Mouse (Mus musculus): ENCODE measurements around the gene Ptma.
"Not testable (repeated sequence)": the region's sequence is repeated elsewhere in the genome, so short reads cannot be mapped to it uniquely, and the experiment has no call there.

The Ptma gene

DNA sequence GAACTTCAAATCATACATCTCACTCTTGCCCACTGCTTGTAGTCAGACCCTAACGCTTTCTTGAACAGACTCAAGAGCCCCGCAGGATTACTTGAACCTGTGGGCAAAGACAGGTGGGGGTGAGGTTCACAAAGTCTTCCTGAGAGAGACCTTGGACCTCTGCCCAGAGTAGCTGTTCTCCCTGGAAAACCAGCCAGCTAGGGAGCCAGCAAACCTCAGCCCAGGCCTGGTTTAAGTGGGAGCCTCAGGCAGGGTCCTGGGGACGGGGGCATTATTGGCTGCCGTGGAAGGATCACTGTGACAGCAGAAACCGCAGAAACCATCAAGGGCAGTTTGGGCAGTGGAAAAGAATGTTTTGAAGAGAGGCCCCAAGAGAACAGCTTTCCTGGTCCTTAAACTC, 29.2 kb upstream of the Ptma start:
- DNase-seq = peak; percentile 88 to 89

DNA sequence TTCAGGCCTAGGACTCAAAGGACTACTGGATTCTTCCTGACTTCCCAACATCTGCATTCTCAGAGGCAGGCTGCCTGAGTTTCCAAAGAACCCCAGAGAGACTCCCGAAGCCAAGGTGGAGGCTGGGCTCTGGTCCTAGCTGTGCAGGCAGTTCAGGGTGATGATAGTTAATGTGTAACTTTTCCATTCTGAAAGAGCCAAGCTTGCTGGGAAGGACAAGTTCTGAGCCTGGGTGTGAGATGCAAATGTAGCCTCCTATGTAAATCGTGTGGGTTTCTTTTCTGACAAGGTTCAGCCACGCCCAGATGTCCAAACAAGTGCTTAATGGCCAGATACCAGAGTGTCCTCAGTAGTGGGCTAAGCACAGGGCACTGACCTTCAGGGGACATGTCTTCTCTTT, 28.5 kb upstream of the Ptma start:
- DNase-seq = peak; percentile 79 to 91

DNA sequence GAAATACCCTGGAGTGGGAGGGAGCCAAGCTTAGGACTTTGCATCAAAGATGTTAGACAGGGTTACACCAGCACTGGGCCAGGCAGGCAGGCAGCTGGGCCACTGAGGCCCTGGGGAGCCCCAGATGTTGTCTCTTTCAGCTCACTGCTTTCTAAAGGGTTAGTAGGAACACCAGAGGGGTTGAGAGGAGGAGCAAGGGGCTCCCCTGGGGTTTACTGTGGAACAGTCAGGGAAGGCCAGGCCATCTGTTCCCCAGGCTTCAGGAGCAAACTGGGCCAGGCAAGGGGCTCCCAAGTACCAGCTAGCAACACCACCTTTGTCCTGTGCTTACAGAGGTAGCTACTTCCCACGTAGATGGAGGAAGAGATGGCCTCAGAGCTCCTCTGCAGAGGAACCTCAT, 27.9 kb upstream of the Ptma start:
- DNase-seq = no peak

DNA sequence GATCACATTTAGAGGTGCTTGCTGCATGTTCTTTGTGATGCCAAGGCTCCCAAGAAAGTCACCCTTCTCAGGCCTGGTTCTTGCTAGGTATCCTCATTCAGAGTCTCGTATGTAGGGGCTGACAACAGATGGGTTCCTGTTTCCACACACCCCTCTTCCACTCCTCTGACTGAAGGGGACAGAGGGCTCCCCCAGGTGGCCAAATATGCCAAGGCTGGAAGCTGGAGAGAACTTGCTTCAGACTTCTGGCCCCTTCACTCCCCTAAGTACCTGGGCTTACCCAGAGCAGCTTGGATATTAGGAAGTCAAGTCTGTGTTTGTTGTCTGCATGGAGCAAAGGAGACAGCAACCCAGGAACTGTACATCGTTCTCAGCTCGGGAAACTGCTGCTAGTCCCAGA, 26.6 kb upstream of the Ptma start:
- peak; percentile 86 to 90 for DNase-seq

DNA sequence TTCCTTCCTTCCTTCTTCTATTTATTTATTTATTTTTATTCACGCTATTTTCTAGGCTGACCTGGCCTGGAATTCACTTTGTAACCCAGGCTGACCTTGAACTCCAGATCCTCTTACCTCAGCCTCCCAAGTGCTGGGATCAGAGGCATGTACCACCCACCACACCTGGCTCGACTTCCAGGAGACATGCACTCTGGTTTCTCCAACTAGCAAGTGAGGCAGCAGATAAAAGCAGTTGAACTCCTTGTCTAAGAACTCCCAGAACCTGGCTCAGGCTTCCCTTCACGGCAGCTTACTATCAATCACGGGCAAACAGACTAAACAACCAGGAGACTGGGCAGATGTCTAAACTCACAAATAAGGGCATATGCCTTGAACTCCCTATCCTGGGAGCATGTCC, 25.8 kb upstream of the Ptma start:
- DNase-seq = no peak

DNA sequence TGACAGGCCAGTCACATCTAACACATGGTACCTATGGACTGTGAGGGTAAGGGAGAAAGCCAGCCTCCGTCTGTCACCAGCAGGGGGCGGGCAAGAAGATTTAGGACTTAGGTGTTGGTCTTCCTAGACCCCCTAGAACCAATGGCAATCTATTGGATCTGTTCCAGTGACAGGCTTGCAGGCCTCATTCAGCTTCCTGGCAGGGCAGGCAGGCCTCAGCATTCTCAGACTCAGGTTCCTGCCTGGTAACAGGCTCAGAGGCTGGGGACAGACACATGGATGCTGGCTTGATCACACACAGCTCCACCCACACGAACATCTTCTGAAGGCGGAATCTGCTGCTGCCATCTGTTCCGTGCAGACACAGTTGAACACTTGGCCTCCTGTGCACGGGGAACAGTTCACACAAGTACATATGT, 25.4 kb upstream of the Ptma start:
- DNase-seq = peak in 1 of 2 experiments; percentile 76

DNA sequence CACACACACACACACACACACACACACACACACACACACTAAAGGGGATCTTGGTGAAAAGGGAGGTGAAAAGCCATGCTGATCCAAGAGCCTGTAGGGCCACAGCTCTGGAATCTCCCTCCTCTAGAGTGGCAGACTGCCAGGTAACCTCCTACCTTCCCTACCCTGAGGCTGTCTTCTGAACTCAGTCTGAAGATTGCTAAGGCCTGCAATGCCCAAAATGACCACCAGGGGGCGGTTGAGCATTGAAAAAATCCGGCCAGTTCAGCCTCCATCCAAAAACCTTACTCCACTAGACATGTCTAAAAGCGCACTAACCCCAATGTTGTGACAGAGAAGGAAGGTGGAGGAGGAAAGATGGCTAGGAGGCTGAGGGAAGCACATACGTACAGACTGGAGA, 25.0 kb upstream of the Ptma start:
- DNase-seq = peak; percentile 94 to 97

DNA sequence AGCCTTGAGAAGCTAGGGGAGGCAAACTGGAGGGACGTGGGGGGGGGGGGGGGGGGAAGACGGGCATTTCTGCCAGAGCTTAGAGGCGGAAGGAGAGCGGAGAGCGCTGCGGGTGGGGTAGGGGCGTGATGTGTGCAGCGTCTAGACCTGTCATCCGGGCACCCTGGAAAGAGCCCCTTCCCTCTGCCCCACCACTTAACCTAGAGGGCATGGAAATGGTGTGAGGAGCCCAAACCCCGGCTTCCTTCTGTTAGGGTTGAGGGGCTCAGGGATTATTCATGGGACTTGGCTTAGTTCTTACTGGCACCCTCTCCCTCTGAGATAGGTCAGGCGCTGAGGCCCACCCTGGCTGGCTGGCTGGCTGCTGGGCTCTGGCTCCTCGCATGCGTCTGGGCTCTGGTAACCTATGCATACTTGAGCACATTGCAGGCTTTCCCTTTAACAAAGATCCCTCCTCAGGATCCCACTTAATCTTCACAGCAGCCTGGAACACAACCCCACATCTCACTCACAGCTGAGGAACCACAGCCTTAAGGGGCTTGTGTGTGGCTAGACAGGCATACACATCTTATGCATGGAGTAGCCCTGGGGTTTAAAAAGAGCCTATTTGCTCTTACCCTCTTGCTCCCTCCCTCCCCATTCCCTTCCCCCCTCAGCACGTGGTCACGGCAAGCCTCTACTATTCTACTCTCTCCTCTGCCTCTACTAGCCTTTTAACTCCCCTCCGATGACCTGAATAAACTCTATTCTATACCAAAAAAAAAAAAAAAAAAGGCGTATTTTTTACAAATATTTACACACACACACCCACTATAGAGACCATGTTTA, 24.1 kb upstream of the Ptma start:
- DNase-seq = peak in 1 of 2 experiments; percentile 39

DNA sequence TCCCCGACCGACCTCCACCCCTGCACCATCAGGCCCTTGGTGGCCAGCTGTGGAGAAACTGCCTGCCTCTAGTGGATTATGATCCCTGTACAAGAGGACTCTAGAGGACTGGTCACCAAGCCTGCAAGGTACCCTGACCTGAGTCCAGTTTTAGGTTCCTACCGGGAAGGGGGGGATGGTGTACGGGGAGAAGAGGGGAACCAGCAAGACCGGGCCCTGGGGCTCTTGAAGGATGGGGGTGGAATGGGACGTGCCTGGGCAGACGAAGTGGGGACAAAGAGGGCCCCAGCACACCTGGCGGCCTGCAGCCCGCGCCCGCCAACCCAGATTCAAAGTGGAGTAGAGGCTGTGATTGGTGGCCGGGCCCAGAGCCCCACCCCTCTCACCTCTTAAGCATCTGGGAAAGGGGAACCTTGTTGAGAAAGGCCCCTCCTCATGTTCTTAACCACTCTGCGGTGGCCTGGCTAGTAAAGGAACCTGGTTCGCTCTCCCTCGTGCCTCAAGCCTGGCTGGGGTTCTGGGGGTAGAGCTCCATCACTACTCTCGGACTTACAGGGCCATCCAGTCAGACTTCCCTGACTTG, 23.3 kb upstream of the Ptma start:
- DNase-seq = peak in 1 of 2 experiments; percentile 59

DNA sequence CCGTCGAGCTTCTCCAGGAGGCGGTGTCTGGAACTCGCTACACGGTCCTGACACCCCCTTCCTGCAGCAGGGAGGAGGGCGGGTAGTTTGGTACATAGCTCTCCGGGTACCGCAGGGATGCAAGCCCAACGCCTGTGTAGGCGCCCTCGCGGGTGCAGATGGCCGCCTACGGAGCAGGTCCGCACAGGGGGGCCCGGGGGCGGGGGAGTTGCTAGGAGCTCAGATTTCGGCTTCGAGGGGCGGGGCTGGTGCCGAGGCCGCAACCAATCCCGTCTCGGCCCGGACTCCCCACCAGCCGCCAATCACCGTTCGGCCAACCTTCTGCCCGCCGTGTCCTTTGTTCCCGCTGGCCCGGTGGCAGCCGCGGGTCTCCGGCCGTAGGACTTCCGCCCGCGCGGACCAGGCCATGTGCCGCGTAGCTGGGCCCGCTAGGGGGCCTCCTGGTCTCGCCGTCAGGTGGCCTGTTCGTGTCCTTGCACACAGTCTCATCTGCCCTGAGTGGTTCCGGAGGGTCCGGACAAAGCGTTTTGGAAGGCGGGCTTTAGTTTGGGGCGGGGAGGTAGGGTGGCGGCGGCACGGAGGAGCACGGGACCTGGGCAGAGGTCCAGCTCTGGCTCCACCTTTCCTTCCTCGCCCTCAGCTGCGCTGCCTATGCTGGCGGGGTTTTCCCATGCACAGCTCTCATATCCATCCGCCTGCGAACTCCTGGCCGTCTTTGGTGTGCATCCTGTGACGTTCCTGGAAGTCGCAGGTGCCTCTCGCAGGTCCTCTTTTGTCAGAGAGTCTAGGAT, 22.4 kb upstream of the Ptma start:
- DNase-seq = peak; percentile 98 to 99

DNA sequence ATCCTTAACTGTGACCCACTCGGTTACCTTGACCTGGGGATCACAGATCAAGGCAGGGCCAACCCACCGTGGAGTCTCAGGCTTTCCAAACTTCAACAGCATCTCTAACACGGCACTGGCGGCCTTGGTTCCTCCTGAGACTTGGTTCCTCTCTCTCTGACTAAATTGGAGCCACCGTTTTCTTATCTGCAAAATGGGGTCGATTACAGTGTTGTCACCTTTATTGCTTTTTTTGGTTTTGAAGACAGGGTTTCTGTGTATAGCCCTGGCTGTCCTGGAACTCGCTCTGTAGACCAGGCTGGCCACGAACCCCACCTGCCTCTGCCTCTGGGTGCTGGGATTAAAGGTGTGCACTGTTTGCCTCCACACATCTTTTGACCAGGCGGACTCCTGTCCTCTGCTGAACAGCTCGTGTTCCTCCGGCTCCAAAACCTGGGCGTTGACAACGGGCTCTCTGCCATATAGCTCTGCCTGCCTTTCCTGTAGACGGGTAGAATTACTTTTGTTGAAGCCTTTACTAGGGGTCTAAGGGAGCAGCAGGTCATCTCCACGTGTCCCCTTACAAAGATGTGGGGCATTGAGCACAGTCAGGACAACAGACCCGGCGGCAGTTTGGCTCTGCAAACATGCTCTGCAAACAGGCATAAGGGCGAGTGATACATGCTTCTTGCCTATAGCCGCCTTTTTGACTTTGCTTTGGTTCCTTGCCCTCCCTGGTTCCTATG, 21.7 kb upstream of the Ptma start:
- DNase-seq = peak in 1 of 2 experiments; percentile 51

DNA sequence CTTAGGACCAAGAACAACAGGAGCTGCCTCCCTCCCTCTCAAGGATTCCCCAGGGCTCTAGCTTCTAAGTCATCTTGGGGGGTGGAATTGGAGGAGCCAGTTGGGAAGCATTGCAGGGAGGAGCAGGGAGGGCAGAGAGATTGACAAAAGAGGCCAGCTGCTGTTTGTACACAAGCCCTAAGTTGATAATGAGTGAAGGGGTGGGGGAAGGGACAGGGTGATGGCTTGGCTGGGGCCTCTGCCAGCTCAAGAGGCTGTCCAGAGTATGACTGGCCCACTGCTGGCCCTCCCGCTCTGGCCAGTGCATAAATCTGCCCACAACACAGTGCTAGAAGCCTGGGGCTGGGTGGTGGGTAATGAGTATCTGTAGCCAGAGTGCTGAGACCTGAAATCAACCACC, 21.1 kb upstream of the Ptma start:
- peak in 1 of 2 experiments; percentile 52 for DNase-seq

DNA sequence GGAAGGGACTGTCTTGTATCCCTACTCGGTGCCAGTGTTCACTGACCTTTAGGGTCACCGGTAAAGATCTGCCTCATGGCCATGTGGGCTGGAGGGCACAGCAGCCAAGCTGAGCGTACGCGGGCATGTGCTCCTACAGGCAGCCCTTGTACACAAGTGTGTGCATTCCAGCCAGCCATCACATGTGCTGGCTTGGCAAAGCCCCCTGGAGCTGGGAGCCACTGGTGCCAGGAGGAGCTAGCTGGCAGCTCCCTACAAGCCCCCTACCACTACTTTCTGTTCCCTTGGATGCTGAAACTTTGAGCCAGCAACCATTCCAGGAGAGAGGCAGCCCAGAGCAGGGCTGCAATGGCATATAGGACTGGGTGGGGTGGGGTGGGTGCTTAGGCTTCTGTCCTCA, 20.1 kb upstream of the Ptma start:
- peak in 1 of 2 experiments; percentile 29 for DNase-seq

DNA sequence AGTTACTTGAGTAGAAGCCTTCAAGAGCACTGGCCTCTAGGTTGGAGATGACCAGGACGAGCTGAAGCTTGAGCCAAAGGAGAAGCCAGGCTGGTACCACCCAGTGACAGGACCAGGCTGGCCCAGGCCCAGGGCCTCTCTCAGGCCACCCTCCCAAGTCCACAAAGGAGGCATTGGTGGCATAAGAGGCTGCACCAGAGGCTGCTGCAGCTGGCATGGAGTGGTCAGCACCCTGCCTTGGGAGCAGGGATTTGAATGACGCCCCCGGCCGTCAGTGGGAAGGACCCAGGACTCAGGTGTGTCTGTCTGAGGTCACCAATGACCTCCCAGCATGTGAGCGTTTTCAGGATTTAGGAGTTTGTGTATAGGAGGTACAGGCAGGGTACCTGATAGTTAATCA, 18.7 kb upstream of the Ptma start:
- peak in 1 of 2 experiments; percentile 24 for DNase-seq

DNA sequence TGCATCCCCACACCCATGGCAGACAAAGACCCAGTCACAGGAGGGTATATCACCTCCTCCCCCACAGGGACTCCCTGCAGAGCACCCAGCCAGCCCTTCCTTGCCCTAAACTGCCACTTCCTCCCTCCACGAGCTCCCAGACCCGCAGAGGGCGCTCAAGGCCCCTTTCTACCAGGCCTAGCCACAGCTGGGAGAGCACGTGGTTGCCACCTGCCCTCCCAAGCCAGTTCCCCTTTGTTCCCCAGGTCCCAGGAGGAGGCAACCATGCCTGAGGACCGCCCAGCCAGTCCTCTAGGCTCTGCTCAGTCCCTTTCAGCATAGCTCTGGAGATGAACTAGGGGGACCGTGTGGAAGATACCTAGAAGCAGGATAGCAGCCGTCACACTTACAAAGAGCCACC, 17.1 kb upstream of the Ptma start:
- DNase-seq = peak; percentile 94 to 95

DNA sequence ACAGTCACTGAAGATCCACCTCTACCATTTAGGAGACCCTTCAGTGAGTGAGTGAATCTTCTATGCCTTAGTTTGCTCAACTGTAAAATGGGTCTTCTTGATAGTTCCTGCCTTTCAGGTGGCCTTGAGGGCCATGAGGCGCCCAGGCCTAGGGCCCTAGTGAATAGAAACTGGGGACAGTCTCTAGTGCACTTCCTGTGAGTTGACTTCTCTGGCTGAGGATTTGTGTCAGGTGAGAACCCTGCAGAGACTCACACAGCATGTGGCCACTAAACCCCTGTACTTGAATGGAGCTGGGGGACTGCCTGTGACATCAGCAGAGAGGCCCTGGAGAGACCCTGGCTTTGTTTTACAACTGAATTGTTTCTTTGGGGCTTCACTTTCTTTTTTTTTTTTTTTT, 16.3 kb upstream of the Ptma start:
- no peak for DNase-seq

DNA sequence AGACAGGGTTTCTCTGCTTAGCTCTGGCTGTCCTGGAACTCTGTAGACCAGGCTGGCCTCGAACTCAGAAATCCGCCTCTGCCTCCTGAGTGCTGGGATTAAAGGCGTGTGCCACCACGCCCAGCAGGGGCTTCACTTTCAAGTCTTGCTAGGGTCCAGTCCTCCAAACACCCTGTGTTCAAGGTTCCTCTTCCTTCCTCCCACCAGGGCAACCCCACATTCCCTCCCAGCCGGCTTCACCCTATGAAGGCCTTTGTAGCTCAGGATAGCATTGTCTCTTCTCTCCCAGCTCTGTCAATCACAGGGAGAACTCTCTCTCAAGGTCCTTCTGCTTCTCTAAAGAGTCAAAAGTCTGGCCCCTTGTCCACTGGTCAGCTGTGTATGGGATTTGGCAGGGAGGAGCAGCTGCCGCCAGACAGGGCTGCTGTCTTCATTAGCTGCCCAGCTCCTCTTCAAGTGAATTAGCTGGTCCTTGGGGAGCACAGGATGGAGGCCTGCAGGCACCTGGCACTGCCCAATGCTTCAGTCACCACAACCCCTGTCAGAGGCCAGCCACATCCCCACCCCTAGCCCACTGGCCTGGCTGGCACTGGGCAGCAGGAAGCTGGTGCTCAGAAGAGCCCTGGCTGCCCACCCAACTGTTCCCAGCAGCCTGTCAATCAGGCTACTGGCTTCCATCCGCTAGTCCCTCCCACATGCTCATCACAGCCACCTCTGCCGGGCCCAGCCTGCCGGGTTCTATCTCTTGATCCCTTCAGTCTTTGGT, 15.7 kb upstream of the Ptma start:
- DNase-seq = no peak

DNA sequence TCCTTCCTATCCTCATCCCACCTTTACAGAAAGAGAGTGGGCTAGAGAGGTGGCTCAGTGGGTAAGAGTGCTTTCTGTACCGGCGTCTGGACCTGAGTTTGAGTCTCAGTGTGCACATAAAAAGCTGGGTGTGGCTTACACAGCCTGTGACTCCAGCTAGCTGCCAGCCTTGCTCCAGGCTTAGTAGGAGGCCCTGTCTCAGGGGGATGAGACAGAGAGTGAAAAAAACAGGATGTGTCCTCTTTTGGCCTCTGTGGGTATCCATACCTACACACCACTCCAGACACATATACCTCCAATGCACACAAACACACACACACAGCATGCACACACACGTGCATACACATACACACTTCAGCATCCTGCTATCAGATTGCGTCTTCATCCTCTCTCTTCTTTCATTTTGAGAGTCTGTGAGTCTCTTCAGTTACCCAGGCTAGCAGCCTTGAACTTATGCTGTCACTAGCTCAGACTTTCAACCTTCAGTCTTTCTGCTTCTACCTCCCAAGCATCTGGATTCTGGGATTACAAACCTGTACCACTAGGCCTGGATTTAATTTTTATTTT, 14.3 kb upstream of the Ptma start:
- no peak for DNase-seq

DNA sequence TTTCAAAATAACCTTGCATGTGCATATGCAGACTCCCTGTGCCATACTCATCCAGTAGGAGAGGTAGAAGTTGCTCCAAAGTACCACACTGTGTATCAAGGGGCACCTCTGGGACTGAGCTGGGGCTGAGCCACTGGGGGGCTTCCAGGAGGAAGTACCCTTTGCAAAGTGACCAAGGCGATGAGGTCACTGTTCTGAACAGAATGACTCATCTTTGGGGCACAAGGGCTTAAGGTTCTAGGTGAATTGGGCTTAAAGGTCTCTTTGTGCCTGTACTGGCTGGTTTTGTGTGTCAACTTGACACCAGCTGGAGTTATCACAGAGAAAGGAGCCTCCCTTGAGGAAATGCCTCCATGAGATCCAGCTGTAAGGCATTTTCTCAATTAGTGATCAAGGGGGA, 13.5 kb upstream of the Ptma start:
- not testable (repeated sequence) for DNase-seq

DNA sequence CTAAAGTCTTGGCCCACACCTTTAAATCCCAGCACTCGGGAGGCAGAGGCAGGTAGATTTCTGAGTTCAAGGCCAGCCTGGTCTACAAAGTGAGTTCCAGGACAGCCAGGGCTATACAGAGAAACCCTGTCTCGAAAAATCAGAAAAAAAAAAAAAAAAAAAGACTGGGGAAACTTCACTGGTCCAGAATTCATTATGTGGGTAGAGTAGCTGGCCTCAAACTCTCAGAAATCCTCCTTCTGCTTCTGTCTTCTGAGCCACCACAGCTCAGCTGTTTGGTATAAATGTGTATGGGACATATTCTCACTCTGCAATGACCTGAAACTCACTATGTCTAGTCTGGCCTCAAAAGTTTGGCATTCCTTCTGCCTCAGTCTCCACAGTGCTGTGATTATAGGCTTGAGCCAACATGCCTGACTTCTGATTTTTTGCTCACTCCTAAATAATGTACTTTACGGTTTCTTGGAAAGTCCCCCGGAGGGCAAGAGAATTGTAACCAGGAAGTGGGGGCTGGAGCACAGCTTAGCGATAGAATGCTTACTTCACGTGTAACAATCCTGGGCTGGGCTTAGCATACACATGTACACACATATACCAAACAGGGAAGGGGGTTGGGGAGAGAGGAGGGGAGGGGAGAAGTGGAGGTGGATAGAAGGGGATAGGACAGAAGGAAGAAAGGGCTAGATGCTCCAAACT, 10.7 kb upstream of the Ptma start:
- no peak for DNase-seq

DNA sequence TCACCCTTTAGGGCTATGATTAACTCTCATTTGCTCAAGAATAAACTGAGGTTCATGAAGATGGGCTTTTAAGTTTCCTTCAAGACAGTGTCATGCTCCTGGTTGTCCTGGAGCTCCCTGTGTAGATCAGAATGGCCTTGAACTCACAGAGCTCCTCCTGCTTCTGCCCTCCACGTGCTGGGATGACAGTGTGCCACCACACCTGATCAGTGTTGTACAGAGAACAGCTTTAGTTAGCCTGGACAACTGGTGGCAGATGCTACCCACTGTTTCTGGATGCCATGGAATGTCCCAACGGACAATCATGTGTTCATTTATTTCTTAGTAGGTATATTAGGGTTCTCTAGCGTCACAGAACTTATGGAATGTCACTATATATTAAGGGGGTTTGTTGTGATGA, 9.4 kb upstream of the Ptma start:
- no peak for DNase-seq

Measured in kidney, postnatal 25 days (tissue).